Mouse (Mus musculus): ENCODE results near the gene Slc25a47.

GRCm38 (mm10) chr12:108820461-108820860 is 15.4 kb upstream of the Slc25a47 start:
- no peak for TF ChIP-seq CTCF (IDR thresholded peaks at IDR 0.05; ENCODE audit: low read depth)
- TF ChIP-seq EP300 (optimal IDR thresholded peaks at IDR 0.05), result no peak
